Mouse (Mus musculus): ENCODE measurements around the gene Mlycd. TPM values are rescaled to one million over a fixed set of nuclear protein-coding genes. Genes with fewer than 3 reads are reported as not detected.

Mlycd gene
- total RNA-seq (2012; rRNA removed) (8.7 and 12.3 TPM in 2 replicates), total RNA-seq (2014; rRNA removed) (4.5 and 5.1 TPM in 2 replicates), polyA plus RNA-seq (2012; ENCODE audit: insufficient read length, low read depth) (4.2 and 4.4 TPM in 2 replicates)

DNA sequence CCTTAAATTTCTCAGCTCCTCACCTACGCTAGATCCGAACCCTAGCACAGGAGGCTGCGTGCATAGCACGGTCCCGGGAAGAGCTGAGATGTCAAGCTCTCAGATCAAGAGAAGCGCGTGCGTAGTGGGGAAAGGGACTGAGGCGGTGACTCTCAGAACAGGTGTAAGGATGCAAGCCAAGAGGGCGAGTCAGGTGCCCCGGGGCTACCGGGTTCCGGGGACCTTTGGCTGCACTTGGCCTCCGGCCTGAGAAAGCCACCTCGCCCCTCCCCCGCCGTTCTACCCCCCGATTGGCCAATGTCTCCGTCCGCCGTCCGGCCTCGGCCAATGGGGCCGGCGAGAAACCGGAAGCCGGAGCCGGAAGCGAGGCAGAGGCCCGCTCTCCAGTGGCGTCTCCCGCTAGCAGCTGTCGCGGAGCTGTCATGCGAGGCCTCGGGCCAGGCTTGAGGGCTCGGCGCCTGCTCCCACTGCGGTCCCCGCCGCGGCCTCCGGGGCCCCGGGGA lies at the start of gene Mlycd:
Gene Mlycd (plus strand): TSS at position 355 of the 503 bp plus-strand sequence.
- in situ Hi-C loops (cut with MboI; ENCODE audit: low pct_ligation_motif_present, low pct_unique_long_range_greater_than_20kb, low sequenced_read_pairs), result no loop called here
- dilution Hi-C loops (cut with MboI; ENCODE audit: extremely low pct_ligation_motif_present, extremely low pct_unique_long_range_greater_than_20kb, low sequenced_read_pairs), result no loop called here
- H3K27ac ChIP-seq (ENCODE audit: insufficient read depth, low read depth), result no peak within 1 kb of the TSS

GRCm38 (mm10) chr8:119345029-119345682 lies 49.5 kb upstream of the Mlycd start:
- Histone ChIP-seq H3K27ac (ENCODE audit: insufficient read depth, low read depth) (no peak overlapping the region), H3K79me2 (replicated peaks; ENCODE audit: control insufficient read depth, extremely low read depth, insufficient read depth, poor library complexity, severe bottlenecking) (peaks cover 14% of the 10 kb centered on the region)
- TF ChIP-seq BHLHE40 (IDR thresholded peaks at IDR 0.05; ENCODE audit: low read depth, low read length) (peak; percentile 51; the same call in 1 of the 2 replicates), SMC3 (IDR thresholded peaks at IDR 0.05; ENCODE audit: low read depth, low read length) (no peak), RAD21 (IDR thresholded peaks at IDR 0.05; ENCODE audit: low read depth, low read length) (no peak; the same call in none of the 2 replicates), NELFE (IDR thresholded peaks at IDR 0.05; ENCODE audit: low read depth, low read length) (no peak), KAT2A (IDR thresholded peaks at IDR 0.05; ENCODE audit: insufficient replicate concordance, low read length) (no peak), TBP (conservative IDR thresholded peaks at IDR 0.05; ENCODE audit: low read depth, low read length) (no peak), ZKSCAN1 (IDR thresholded peaks at IDR 0.05; ENCODE audit: borderline replicate concordance, low read depth, low read length) (no peak), JUND (conservative IDR thresholded peaks at IDR 0.05; ENCODE audit: low read depth, low read length) (no peak), RCOR1 (conservative IDR thresholded peaks at IDR 0.05; ENCODE audit: low read depth, low read length) (no peak), ETS1 (conservative IDR thresholded peaks at IDR 0.05; ENCODE audit: low read depth, low read length) (no peak), ZMIZ1 (IDR thresholded peaks at IDR 0.05; ENCODE audit: low read depth, low read length) (no peak), GABPA (IDR thresholded peaks at IDR 0.05; ENCODE audit: insufficient replicate concordance, low read depth, low read length) (no peak), CHD1 (IDR thresholded peaks at IDR 0.05; ENCODE audit: low read depth, low read length) (peak; percentile 43; the same call in 1 of the 2 replicates), ELF1 (IDR thresholded peaks at IDR 0.05; ENCODE audit: low read depth, low read length) (no peak)

More for the DNA sequence above, at the start of gene Mlycd:
- Histone ChIP-seq H3K9ac (ENCODE audit: insufficient read depth, low read depth) (peak within 1 kb of the TSS; percentile 86), H3K79me2 (replicated peaks; ENCODE audit: control insufficient read depth, extremely low read depth, insufficient read depth, poor library complexity, severe bottlenecking) (no peaks in the 10 kb centered on the region), H3K36me3 (replicated peaks in 1 of 2; ENCODE audit: control insufficient read depth in 1 of 2, insufficient read depth in 1 of 2, low read length in 1 of 2) (peaks cover 0 to 12% of the 10 kb centered on the region in 2 experiments), H3K4me1 (ENCODE audit: control insufficient read depth in 1 of 2, insufficient read depth in 2 of 2) (peaks cover 10 to 13% of the 10 kb centered on the region in 2 experiments; a peak in 3 of 4 replicates), H3K4me2 (ENCODE audit: insufficient read depth, low read depth, poor library complexity, severe bottlenecking) (peak within 1 kb of the TSS; percentile 79), H3K27me3 (replicated peaks) (peaks cover 13% of the 10 kb centered on the region), H3K4me3 (replicated peaks in 1 of 3; ENCODE audit: low read depth in 2 of 3, low read length in 2 of 3, poor library complexity in 1 of 3) (peak within 1 kb of the TSS; percentile 64 to 96 (median 86)), H3K9me3 (replicated peaks; ENCODE audit: low read length) (no peaks in the 10 kb centered on the region)
- peak; percentile 96 for TF ChIP-seq ELF1 (IDR thresholded peaks at IDR 0.05; ENCODE audit: low read depth, low read length)
- TF ChIP-seq USF1 (IDR thresholded peaks at IDR 0.05; ENCODE audit: low read depth, low read length), result peak; percentile 20; the same call in 1 of the 2 replicates
- 0 out of 2 replicates have a peak, but pooled peaks have one; percentile 44 for TF ChIP-seq POLR2AphosphoS2 (IDR thresholded peaks at IDR 0.05; ENCODE audit: low read depth, low read length)
- TF ChIP-seq JUN (IDR thresholded peaks at IDR 0.05; ENCODE audit: insufficient read depth, low read depth, low read length), result no peak
- TF ChIP-seq ZNF384 (IDR thresholded peaks at IDR 0.05; ENCODE audit: low read depth, low read length), result no peak
- no peak for TF ChIP-seq ZKSCAN1 (IDR thresholded peaks at IDR 0.05; ENCODE audit: borderline replicate concordance, low read depth, low read length)
- TF ChIP-seq TCF12 (IDR thresholded peaks at IDR 0.05; ENCODE audit: low read depth, low read length), result peak; percentile 88
- TF ChIP-seq GABPA (IDR thresholded peaks at IDR 0.05; ENCODE audit: insufficient replicate concordance, low read depth, low read length), result no peak
- peak; percentile 45; the same call in 1 of the 2 replicates for TF ChIP-seq MYC (IDR thresholded peaks at IDR 0.05; ENCODE audit: low read depth, low read length)
- 0 out of 2 replicates have a peak, but pooled peaks have one; percentile 57 for TF ChIP-seq MAZ (IDR thresholded peaks at IDR 0.05; ENCODE audit: low read depth, low read length)
- TF ChIP-seq ETS1 (conservative IDR thresholded peaks at IDR 0.05; ENCODE audit: low read depth, low read length), result peak; percentile 28; the same call in 1 of the 2 replicates
- peak; percentile 81; the same call in 1 of the 2 replicates for TF ChIP-seq UBTF (IDR thresholded peaks at IDR 0.05; ENCODE audit: low read depth, low read length)
- TF ChIP-seq EP300 (IDR thresholded peaks at IDR 0.05; ENCODE audit: low read length), result no peak
- TF ChIP-seq MXI1 (IDR thresholded peaks at IDR 0.05; ENCODE audit: low read depth, low read length), result peak; percentile 88
- no peak for TF ChIP-seq CHD1 (IDR thresholded peaks at IDR 0.05; ENCODE audit: low read depth, low read length)
- TF ChIP-seq MAFK (IDR thresholded peaks at IDR 0.05; ENCODE audit: insufficient replicate concordance, low read length), result no peak
- no peak for TF ChIP-seq USF2 (conservative IDR thresholded peaks at IDR 0.05; ENCODE audit: low read depth, low read length)
- peak; percentile 95 for TF ChIP-seq ZMIZ1 (IDR thresholded peaks at IDR 0.05; ENCODE audit: low read depth, low read length)
- TF ChIP-seq RAD21 (IDR thresholded peaks at IDR 0.05; ENCODE audit: low read depth, low read length), result no peak
- no peak for TF ChIP-seq JUND (conservative IDR thresholded peaks at IDR 0.05; ENCODE audit: low read depth, low read length)
- no peak for TF ChIP-seq ZC3H11A (IDR thresholded peaks at IDR 0.05; ENCODE audit: low read depth, low read length)
- peak; percentile 83 for TF ChIP-seq POLR2A (IDR thresholded peaks at IDR 0.05; ENCODE audit: low read depth, low read length)
- no peak for TF ChIP-seq CTCF (conservative IDR thresholded peaks at IDR 0.05 in 1 of 2, IDR thresholded peaks at IDR 0.05 in 1 of 2; ENCODE audit: low read depth in 2 of 2, low read length in 2 of 2)
- peak; percentile 70 for TF ChIP-seq NRF1 (IDR thresholded peaks at IDR 0.05; ENCODE audit: low read depth, low read length)
- TF ChIP-seq MEF2A (IDR thresholded peaks at IDR 0.05; ENCODE audit: borderline replicate concordance, low read depth, low read length), result 0 out of 2 replicates have a peak, but pooled peaks have one; percentile 40
- TF ChIP-seq CHD2 (IDR thresholded peaks at IDR 0.05; ENCODE audit: low read length), result peak; percentile 93
- peak; percentile 57; the same call in 1 of the 2 replicates for TF ChIP-seq IRF4 (IDR thresholded peaks at IDR 0.05; ENCODE audit: low read depth, low read length)
- peak; percentile 98 for TF ChIP-seq SIN3A (IDR thresholded peaks at IDR 0.05; ENCODE audit: low read length)
- TF ChIP-seq SMC3 (IDR thresholded peaks at IDR 0.05; ENCODE audit: low read depth, low read length), result no peak
- TF ChIP-seq MAX (IDR thresholded peaks at IDR 0.05; ENCODE audit: low read length), result peak; percentile 25; the same call in 1 of the 2 replicates
- TF ChIP-seq KAT2A (IDR thresholded peaks at IDR 0.05; ENCODE audit: insufficient replicate concordance, low read length), result peak; percentile 73; the same call in 1 of the 2 replicates
- TF ChIP-seq NELFE (IDR thresholded peaks at IDR 0.05; ENCODE audit: low read depth, low read length), result peak; percentile 88
- TF ChIP-seq TBP (conservative IDR thresholded peaks at IDR 0.05; ENCODE audit: low read depth, low read length), result peak; percentile 46; the same call in 1 of the 2 replicates
- TF ChIP-seq RCOR1 (conservative IDR thresholded peaks at IDR 0.05; ENCODE audit: low read depth, low read length), result no peak
- no peak for TF ChIP-seq PAX5 (IDR thresholded peaks at IDR 0.05; ENCODE audit: low read length)
- TF ChIP-seq E2F4 (IDR thresholded peaks at IDR 0.05; ENCODE audit: insufficient replicate concordance, low read depth, low read length), result no peak
- peak; percentile 81 for TF ChIP-seq HCFC1 (IDR thresholded peaks at IDR 0.05; ENCODE audit: low read depth, low read length)
- peak; percentile 44; the same call in 1 of the 2 replicates for TF ChIP-seq BHLHE40 (IDR thresholded peaks at IDR 0.05; ENCODE audit: low read depth, low read length)
- peak; percentile 88 for DNase-seq (ENCODE audit: extremely low read depth)

More at GRCm38 (mm10) chr8:119345029-119345682, 49.5 kb upstream of the Mlycd start:
- DNase-seq (ENCODE audit: extremely low read depth), result peak; percentile 8
- Histone ChIP-seq H3K9ac (ENCODE audit: insufficient read depth, low read depth) (peak overlapping the region; percentile 91), H3K4me2 (ENCODE audit: insufficient read depth, low read depth, poor library complexity, severe bottlenecking) (peak overlapping the region; percentile 98), H3K27me3 (replicated peaks) (no peaks in the 10 kb centered on the region), H3K4me1 (ENCODE audit: control insufficient read depth in 1 of 2, insufficient read depth in 2 of 2) (peaks cover 0 to 39% of the 10 kb centered on the region in 2 experiments; a peak in 2 of 4 replicates), H3K9me3 (replicated peaks; ENCODE audit: low read length) (no peaks in the 10 kb centered on the region), H3K4me3 (replicated peaks in 1 of 3; ENCODE audit: low read depth in 2 of 3, low read length in 2 of 3, poor library complexity in 1 of 3) (peak overlapping the region; percentile 82 to 98 (median 84)), H3K36me3 (replicated peaks in 1 of 2; ENCODE audit: control insufficient read depth in 1 of 2, insufficient read depth in 1 of 2, low read length in 1 of 2) (peaks cover 34 to 36% of the 10 kb centered on the region in 2 experiments)
- dilution Hi-C loops (cut with MboI; ENCODE audit: extremely low pct_ligation_motif_present, extremely low pct_unique_long_range_greater_than_20kb, low sequenced_read_pairs) (no loop called here), in situ Hi-C loops (cut with MboI; ENCODE audit: low pct_ligation_motif_present, low pct_unique_long_range_greater_than_20kb, low sequenced_read_pairs) (no loop called here)
